Mouse (Mus musculus) limb, embryonic 15.5 days (tissue): ENCODE results near the gene Fbxl13. TPM values are rescaled to one million over a fixed set of nuclear protein-coding genes. Genes with fewer than 3 reads are reported as not detected.

Source experiments
- ATAC-seq: fragments of 200-750 bp; cut with Nextera tagmentation; 2 replicates; pipeline ENCODE4 v1.8.0; 2017; ENCODE audit warnings: low read depth, moderate TSS enrichment; ENCODE audit not compliant: insufficient number of reproducible peaks, low FRiP score, low TSS enrichment
- H3K27ac ChIP-seq: fragments of 300-500 bp; sonication (generic); 2 replicates; pipeline ENCODE4 v1.5.1; 2015; ENCODE audit warnings: moderate library complexity, mild to moderate bottlenecking, inconsistent platforms
- H3K27me3 ChIP-seq: fragments of 300-500 bp; sonication (generic); 2 replicates; pipeline ENCODE4 v1.6.1; 2015; ENCODE audit warnings: inconsistent platforms
- H3K36me3 ChIP-seq: fragments of 300-500 bp; sonication (generic); 2 replicates; pipeline ENCODE4 v1.6.1; 2015; ENCODE audit warnings: inconsistent platforms
- H3K4me1 ChIP-seq: fragments of 300-500 bp; sonication (generic); 2 replicates; pipeline ENCODE4 v1.6.1; 2015; ENCODE audit warnings: inconsistent platforms
- H3K4me2 ChIP-seq: fragments of 300-500 bp; sonication (generic); 2 replicates; pipeline ENCODE4 v1.6.1; 2015; ENCODE audit warnings: mild to moderate bottlenecking, inconsistent platforms
- H3K4me3 ChIP-seq: fragments of 300-500 bp; sonication (generic); 2 replicates; pipeline ENCODE4 v1.5.1; 2015; ENCODE audit warnings: mild to moderate bottlenecking, inconsistent platforms
- H3K9ac ChIP-seq: fragments of 300-500 bp; sonication (generic); 2 replicates; pipeline ENCODE4 v1.6.1; 2015; ENCODE audit warnings: inconsistent platforms
- H3K9me3 ChIP-seq: fragments of 300-500 bp; sonication (generic); 2 replicates; pipeline ENCODE4 v1.6.1; 2016; ENCODE audit warnings: inconsistent platforms
- WGBS: fragments of 180-500 bp; shearing (Covaris S2); methylation state at CpG from one replicate; pipeline ENCODE4 v1.1.7; 2015; 5-methylcytosine and 5-hydroxymethylcytosine counted together
- polyA plus RNA-seq: library from polyadenylated mRNA; unstranded; fragments of >200 nt; fragmentation: Nextera tagmentation; extraction: Ambion mirVana; gene quantifications from 2 replicates; pipeline ENCODE4 v1.2.1, GENCODE M21; 2015

Fbxl13 gene
- polyA plus RNA-seq, 1 experiment from 2014 or later = not detected

DNA sequence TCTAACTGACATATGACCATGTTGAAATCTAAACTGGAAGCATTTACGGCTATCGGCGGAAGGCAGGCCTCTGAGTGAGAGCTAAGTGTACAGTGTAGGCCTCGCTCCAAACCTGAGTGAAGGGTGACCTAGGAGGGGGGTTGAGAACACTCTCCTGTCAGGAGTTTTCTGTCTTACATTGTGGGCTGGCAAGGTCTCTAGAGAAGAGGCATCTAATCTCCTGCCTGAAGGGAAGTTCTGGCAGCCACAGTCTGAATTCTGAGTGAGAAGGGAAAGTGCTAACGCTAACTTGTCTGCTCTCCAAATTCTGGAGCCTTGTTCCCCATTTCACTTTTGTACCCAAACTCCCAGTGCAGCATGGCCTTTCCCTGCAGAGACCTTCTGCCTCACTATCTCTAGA is 156.9 kb downstream of the Fbxl13 start:
- H3K27ac ChIP-seq = peak overlapping the region; percentile 47
- H3K4me1 ChIP-seq = peaks cover 43% of the 10 kb centered on the region

DNA sequence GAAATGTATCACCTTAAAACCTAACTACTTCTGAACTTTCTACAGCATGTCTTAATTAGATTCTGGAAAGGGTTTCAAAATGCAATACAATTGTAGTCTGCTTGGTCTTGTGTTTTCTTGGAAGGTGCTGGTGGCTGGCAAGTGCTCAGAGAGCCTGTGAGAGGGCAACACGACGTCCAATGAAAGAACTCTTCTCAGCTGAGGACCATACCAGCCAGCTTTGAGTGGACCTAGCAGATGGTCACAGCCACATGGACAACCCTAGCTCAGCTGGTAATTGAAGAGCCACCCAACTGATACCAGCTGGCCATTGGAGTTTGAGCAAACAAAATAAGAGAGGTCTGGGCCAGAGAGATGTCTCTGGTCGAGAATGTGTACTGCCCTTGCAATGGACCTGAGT is 157.7 kb downstream of the Fbxl13 start:
- Histone ChIP-seq H3K9me3 (no peaks in the 10 kb centered on the region), H3K4me2 (no peak overlapping the region), H3K27ac (peak overlapping the region; percentile 40; the same call in 1 of the 2 replicates), H3K36me3 (no peaks in the 10 kb centered on the region), H3K9ac (no peak overlapping the region), H3K4me1 (peaks cover 40% of the 10 kb centered on the region), H3K4me3 (no peak overlapping the region), H3K27me3 (no peaks in the 10 kb centered on the region)
- WGBS = 68% methylated on average over 3 of the region's 3 CpGs
- ATAC-seq = no peak

More for the DNA sequence above, 156.9 kb downstream of the Fbxl13 start:
- Histone ChIP-seq H3K4me2 (no peak overlapping the region), H3K4me3 (no peak overlapping the region), H3K27me3 (no peaks in the 10 kb centered on the region), H3K9me3 (no peaks in the 10 kb centered on the region), H3K9ac (no peak overlapping the region), H3K36me3 (no peaks in the 10 kb centered on the region)
- 77% methylated on average over 5 of the region's 5 CpGs for WGBS
- no peak for ATAC-seq

DNA sequence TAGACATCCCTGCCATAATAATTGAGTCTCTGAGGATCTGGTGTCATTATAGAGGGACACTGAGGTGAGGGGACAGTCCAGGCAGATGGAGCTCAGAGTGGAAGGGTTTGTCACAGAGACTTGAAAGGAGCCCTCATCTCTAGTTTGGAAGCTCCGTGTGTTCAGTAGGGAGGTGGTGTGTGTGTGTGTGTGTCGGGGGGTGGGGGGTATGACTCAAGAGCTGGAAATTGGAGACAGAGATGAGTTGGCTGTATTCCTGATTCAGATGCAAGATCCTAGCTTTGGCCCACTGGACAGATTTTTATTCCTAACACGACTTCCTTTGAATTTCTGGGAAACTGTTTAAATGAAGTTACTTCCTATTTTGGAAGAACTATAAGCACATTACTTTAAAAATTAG is 158.1 kb downstream of the Fbxl13 start:
- Histone ChIP-seq H3K9ac (no peak overlapping the region), H3K36me3 (no peaks in the 10 kb centered on the region), H3K27me3 (no peaks in the 10 kb centered on the region), H3K9me3 (no peaks in the 10 kb centered on the region), H3K4me3 (no peak overlapping the region), H3K27ac (peak overlapping the region; percentile 29), H3K4me1 (peaks cover 40% of the 10 kb centered on the region), H3K4me2 (no peak overlapping the region)
- WGBS = 38% methylated on average over 3 of the region's 3 CpGs
- no peak for ATAC-seq

DNA sequence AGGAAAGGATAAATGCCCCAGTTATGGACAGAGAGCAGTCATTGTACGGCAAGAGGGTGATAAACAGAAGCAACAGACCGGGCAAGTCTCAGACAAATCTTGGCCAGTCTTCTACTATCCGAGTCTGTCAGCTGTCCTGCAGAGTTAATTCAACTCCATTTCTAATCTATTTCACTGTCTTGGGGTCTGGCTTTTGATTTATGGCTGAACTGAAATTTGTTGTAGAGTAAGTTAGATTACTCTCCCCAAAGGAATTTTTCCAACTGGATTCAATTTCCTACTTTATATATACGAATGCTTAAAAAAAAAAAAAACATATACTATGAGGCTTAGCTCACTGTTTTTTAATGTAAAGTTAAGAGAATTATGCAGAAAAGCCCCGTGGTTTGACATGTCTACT is 158.6 kb downstream of the Fbxl13 start:
- H3K4me3 ChIP-seq = no peak overlapping the region
- H3K4me1 ChIP-seq = peaks cover 37% of the 10 kb centered on the region
- no peak overlapping the region for H3K9ac ChIP-seq
- no peaks in the 10 kb centered on the region for H3K27me3 ChIP-seq
- no peak overlapping the region; the same call in 1 of the 2 replicates for H3K27ac ChIP-seq
- H3K36me3 ChIP-seq = no peaks in the 10 kb centered on the region
- WGBS = 29% methylated on average over 5 of the region's 5 CpGs
- H3K9me3 ChIP-seq = no peaks in the 10 kb centered on the region
- no peak for ATAC-seq
- no peak overlapping the region for H3K4me2 ChIP-seq

DNA sequence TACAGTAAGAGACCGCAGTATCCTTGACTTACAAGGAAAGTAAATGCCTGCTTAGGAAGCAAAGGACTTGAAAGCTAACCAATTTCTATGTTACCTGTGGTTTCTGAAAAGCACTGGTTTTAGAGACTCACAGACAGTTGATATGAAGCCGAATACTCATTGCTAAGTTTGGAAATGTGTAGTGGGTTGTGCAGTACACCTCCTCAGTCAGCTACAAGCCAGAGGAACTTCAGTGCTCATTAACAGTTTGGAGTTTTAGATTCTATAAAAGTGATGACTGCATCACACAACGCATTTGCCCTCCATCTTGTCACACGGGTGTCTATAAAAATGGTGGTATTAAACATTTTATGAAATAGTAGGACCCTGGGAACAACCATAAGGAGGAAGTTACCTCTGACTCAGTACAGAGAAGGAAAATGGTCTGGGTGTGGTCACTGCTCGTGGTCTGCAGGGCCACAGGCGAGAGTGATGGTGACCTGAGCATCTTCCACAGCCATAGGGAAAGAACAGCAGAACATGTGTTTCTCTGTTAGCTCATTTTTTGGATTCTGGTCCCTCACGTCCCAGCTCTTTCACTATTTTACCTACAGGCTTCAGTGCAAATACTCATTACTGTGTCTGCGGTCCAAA is 160.1 kb downstream of the Fbxl13 start:
- Histone ChIP-seq H3K4me2 (no peak overlapping the region), H3K27me3 (no peaks in the 10 kb centered on the region), H3K4me1 (peaks cover 37% of the 10 kb centered on the region), H3K36me3 (no peaks in the 10 kb centered on the region), H3K9ac (no peak overlapping the region), H3K4me3 (no peak overlapping the region), H3K9me3 (no peaks in the 10 kb centered on the region), H3K27ac (no peak overlapping the region)
- no peak for ATAC-seq
- 71% methylated on average over 8 of the region's 8 CpGs for WGBS

DNA sequence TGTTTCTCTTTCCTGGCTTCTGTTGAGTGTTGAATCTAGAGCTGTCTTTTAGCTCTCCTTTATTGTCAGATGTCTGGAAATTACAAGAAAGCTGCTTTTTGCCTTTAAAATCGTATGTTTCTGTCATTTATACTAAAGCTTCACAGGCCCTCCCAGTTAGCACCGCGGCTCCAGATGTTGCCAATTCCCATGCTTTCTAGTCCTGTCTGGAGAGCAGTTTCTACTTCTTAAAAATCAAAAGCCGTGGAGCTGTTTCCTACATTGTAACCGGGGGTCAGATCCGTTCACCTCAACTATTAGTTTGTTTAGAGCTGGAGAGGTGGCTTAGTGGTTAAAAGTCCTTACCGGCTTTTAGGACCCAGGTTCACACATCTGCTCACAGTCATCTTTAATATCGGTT is 162.2 kb downstream of the Fbxl13 start:
- peaks cover 24% of the 10 kb centered on the region for H3K4me1 ChIP-seq
- no peak for ATAC-seq
- no peak overlapping the region for H3K4me2 ChIP-seq
- no peak overlapping the region for H3K9ac ChIP-seq
- 37% methylated on average over 8 of the region's 8 CpGs for WGBS
- H3K4me3 ChIP-seq = no peak overlapping the region
- no peaks in the 10 kb centered on the region for H3K36me3 ChIP-seq
- H3K27ac ChIP-seq = no peak overlapping the region
- H3K27me3 ChIP-seq = no peaks in the 10 kb centered on the region
- H3K9me3 ChIP-seq = no peaks in the 10 kb centered on the region

DNA sequence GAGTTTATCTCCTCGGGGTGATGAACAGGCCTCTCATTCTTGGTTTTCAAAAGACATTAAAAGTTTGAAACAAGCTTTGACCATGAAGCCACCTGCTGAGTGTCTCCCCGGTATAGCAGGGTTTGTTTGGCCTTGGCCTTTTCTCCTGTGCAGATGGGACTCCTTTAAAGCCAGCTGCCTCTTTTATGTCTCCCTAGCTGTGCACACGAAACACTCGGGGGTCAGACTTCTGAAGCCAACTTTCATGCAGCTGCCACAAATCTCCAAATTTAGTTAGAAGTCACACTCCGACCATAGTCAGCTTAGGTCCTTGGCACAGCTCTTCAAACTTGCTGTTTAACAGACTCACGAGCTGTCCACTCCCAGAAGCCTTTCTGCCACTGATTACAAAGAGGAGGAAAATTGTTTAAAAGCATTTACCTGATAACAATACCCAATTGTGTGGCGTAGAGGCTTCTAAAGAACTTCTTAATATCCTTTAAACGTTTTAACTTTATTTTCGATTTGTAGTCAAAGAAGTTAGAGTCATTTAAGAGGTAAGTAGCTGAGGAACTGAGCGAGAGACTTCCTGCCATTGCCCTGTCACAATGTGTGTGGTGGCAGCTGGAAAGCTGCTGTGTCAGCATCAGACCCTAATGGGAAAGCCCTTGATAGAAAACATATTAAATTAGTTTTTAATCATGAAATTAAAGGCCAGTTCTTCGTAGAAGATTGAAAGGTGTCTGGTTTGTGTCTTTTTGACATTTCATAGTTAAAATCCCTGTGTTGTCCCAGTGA is 162.8 kb downstream of the Fbxl13 start:
- Histone ChIP-seq H3K4me1 (peaks cover 22% of the 10 kb centered on the region), H3K9ac (no peak overlapping the region), H3K27me3 (no peaks in the 10 kb centered on the region), H3K27ac (no peak overlapping the region), H3K4me3 (no peak overlapping the region), H3K9me3 (no peaks in the 10 kb centered on the region), H3K36me3 (no peaks in the 10 kb centered on the region), H3K4me2 (no peak overlapping the region)
- no peak for ATAC-seq
- WGBS = 38% methylated on average over 11 of the region's 11 CpGs

DNA sequence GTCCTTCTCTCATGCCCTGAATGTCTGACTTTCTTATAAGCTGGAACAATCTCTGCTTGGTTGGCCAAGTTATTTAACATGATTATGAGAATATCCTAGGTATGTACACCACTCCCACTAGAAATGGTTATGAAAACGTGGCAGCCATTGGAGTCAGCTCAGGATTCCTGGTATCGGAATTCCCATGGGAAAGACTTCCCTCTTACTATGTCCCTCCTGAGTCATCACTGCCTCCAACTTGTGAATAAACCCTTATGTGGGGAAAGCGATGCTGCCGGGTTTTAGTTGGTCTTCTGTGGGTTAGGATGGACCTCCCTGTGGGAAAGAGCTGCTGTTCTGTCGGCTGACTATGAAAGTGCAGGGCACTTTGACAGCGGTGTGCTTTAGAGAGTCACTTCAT is 163.9 kb downstream of the Fbxl13 start:
- Histone ChIP-seq H3K4me3 (no peak overlapping the region), H3K4me2 (no peak overlapping the region), H3K27ac (no peak overlapping the region), H3K9ac (no peak overlapping the region), H3K36me3 (no peaks in the 10 kb centered on the region), H3K9me3 (no peaks in the 10 kb centered on the region), H3K27me3 (no peaks in the 10 kb centered on the region), H3K4me1 (peaks cover 14% of the 10 kb centered on the region)
- 78% methylated on average over 6 of the region's 6 CpGs for WGBS
- ATAC-seq = no peak

DNA sequence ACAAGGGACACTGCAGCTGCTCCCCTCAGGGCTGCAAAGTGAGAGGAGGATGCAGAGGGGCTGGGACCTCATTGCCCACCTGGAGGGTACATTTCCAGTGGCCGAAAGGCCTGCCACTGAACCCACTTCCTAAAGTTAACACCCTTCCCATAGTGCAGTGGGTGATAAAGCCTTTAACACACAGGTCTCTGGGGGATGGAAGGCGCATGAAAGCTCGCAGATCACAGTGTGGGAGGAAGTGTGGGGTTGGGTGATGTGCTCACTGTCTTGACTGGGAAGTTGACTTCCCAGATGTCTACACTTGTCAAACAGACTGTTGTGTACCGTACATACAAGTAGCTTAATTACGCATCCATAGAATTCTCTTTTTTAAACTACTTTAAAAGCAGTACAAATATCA is 165.7 kb downstream of the Fbxl13 start:
- peaks cover 4% of the 10 kb centered on the region; the same call in 1 of the 2 replicates for H3K4me1 ChIP-seq
- ATAC-seq = no peak
- 85% methylated on average over 5 of the region's 5 CpGs for WGBS

DNA sequence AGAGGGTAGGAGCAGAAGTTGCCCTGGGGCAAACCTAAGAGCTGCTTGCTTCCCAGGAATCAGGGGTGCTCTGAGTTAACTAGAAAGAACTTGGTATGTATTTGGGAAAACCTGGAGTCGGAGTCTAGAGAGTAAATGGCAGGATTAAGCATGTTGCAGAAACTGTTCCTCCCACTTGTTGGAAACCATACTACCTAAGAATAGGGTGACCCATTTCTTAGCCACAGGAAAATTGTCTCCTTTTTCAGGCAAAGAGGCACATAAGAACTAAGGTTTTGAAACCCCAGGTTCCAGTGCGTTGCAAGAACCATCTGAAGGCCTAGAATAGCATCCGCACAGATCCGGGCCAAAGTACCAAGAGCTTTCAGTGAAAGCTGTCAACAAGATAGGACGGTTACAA is 167.0 kb downstream of the Fbxl13 start:
- WGBS = 86% methylated on average over 5 of the region's 5 CpGs
- Histone ChIP-seq H3K4me2 (no peak overlapping the region), H3K9me3 (no peaks in the 10 kb centered on the region), H3K27me3 (no peaks in the 10 kb centered on the region), H3K36me3 (no peaks in the 10 kb centered on the region), H3K4me1 (peaks cover 4% of the 10 kb centered on the region; the same call in 1 of the 2 replicates), H3K9ac (no peak overlapping the region), H3K27ac (no peak overlapping the region), H3K4me3 (no peak overlapping the region)
- ATAC-seq = no peak

More for the DNA sequence above, 165.7 kb downstream of the Fbxl13 start:
- H3K9me3 ChIP-seq = no peaks in the 10 kb centered on the region
- H3K27me3 ChIP-seq = no peaks in the 10 kb centered on the region
- no peaks in the 10 kb centered on the region for H3K36me3 ChIP-seq
- H3K4me2 ChIP-seq = no peak overlapping the region
- no peak overlapping the region for H3K27ac ChIP-seq
- no peak overlapping the region for H3K9ac ChIP-seq
- no peak overlapping the region for H3K4me3 ChIP-seq

DNA sequence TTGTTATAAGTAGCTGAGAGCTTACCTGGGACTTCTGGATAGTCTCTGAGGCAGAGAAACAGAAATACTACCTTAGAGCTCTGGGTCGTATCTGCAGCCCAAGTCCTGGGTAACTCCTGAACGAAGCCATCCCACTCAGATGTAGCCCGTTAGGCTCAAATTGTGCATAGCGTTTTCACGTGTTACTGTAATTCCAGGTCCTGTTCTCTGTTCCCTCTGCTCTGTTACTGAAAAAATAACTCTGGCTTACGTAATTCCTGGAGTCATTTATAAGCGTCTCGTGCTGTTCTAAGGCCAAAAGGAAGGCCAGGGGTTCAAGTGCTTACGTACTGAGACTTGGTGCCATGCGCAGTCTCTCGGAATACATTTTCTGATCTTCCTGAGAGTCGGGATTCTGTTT is 177.3 kb downstream of the Fbxl13 start:
- Histone ChIP-seq H3K4me1 (peaks cover 3% of the 10 kb centered on the region; the same call in 1 of the 2 replicates), H3K4me3 (no peak overlapping the region), H3K4me2 (no peak overlapping the region), H3K36me3 (no peaks in the 10 kb centered on the region), H3K27me3 (no peaks in the 10 kb centered on the region), H3K9ac (no peak overlapping the region), H3K27ac (0 out of 2 replicates have a peak overlapping the region, but pooled peaks have one; percentile 11), H3K9me3 (no peaks in the 10 kb centered on the region)
- 59% methylated on average over 12 of the region's 12 CpGs for WGBS
- ATAC-seq = no peak

DNA sequence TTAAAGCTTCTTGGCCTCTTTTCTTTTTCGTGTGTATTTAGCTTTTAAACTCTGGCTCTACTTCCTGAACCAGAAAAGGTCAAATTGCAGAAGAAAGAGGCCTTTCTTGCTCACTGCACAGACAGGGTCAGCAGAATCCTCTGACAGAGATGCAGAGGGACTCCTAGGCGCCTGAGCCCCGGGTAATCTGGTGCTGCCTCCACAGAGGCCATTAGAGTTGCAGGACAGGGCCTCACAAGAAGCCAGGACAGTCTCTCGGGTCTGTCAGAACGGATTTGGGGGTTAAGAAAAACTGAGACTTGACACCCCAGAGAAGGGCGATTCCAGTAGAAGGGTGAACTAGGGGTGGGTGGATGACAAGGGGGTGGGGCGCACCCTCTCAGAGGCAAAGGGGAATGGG is 178.0 kb downstream of the Fbxl13 start:
- Histone ChIP-seq H3K4me2 (no peak overlapping the region), H3K27ac (peak overlapping the region; percentile 50; the same call in 1 of the 2 replicates), H3K4me1 (peaks cover 3% of the 10 kb centered on the region; the same call in 1 of the 2 replicates), H3K9ac (no peak overlapping the region), H3K4me3 (no peak overlapping the region), H3K9me3 (no peaks in the 10 kb centered on the region), H3K27me3 (no peaks in the 10 kb centered on the region), H3K36me3 (no peaks in the 10 kb centered on the region)
- no peak for ATAC-seq
- 63% methylated on average over 7 of the region's 7 CpGs for WGBS
